Mouse (Mus musculus) G1E (cell line): ENCODE measurements around the gene Trmt1.
A peak's percentile ranks its signal among the peaks of the same experiment; 100 is the strongest.

Experiments used
- CTCF ChIP-seq: IDR thresholded peaks from 2 replicates; pipeline ENCODE4 v1.5.1; 2012; ENCODE audit warnings: low read depth, low read length, inconsistent platforms, mixed read lengths
- POLR2AphosphoS5 ChIP-seq: IDR thresholded peaks from 2 replicates; pipeline ENCODE4 v1.6.1; 2012; ENCODE audit warnings: low read depth, low read length, inconsistent platforms; ENCODE audit not compliant: insufficient replicate concordance
- TAL1 ChIP-seq: conservative IDR thresholded peaks from 2 replicates; pipeline ENCODE4 v1.6.1; 2012; ENCODE audit warnings: low read depth, low read length, inconsistent platforms, mixed read lengths

GRCm38 (mm10) chr8:84708774-84709475, 22.8 kb downstream of the Trmt1 start:
- TF ChIP-seq TAL1: no peak
- TF ChIP-seq CTCF: peak; percentile 91
- TF ChIP-seq POLR2AphosphoS5: no peak
